Mouse (Mus musculus): Measurements from ENCODE around the gene Fndc3b. TPM values are rescaled to one million over a fixed set of nuclear protein-coding genes. Genes with fewer than 3 reads are reported as not detected.
A peak's percentile ranks its signal among the peaks of the same experiment; 100 is the strongest.

Gene Fndc3b
- polyA plus RNA-seq, 1 experiment, result 5.0 TPM

DNA sequence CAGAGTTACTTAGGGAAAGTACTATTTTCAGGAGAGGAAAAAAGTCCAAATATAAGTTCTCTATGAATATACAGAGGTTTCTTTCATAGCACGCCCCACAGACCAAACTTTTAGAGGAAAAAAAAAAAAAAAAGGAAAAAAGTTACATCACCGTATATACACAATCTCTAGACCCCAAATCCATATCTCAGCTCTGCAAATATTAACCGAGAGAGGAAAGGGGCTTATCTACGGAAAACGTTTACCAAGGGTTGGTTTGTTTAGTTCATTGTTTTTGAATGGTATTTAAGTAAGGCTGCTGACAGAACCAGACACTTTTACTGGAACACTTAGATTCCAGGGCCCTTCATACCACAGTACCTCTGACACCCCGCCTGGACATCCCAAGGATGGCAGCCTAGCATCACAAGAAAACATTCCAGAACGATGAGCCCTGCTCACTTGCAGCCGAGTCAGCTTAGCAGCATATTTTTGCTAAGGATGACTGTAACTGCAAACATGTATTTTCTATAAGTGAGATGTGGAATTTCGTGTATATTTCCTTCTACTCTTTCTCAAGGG lies 58.6 kb downstream of the Fndc3b start:
- H3K4me1 ChIP-seq (ENCODE audit: control insufficient read depth, insufficient read depth, low read length), result peaks cover 12% of the 10 kb centered on the region
- H3K27me3 ChIP-seq (ENCODE audit: control insufficient read depth, insufficient read depth, low read length), result no peaks in the 10 kb centered on the region
- no peak overlapping the region for H3K4me3 ChIP-seq (ENCODE audit: control insufficient read depth, low read depth, low read length)
- H3K36me3 ChIP-seq (ENCODE audit: control insufficient read depth, insufficient read depth, low read length), result no peaks in the 10 kb centered on the region
- H3K27ac ChIP-seq (ENCODE audit: control insufficient read depth, insufficient read depth, low read depth, low read length), result no peak overlapping the region
- TF ChIP-seq CTCF (IDR thresholded peaks at IDR 0.05; ENCODE audit: control insufficient read depth, insufficient read depth, insufficient replicate concordance, low read depth, low read length), result no peak
- no peak for TF ChIP-seq POLR2A (IDR thresholded peaks at IDR 0.05; ENCODE audit: control insufficient read depth, low read depth, low read length)

- H3K4me1 ChIP-seq (ENCODE audit: control insufficient read depth, insufficient read depth, low read length), result peaks cover 9% of the 10 kb centered on the region
- no peak for TF ChIP-seq POLR2A (IDR thresholded peaks at IDR 0.05; ENCODE audit: control insufficient read depth, low read depth, low read length)
- TF ChIP-seq CTCF (IDR thresholded peaks at IDR 0.05; ENCODE audit: control insufficient read depth, insufficient read depth, insufficient replicate concordance, low read depth, low read length), result no peak
- no peaks in the 10 kb centered on the region for H3K27me3 ChIP-seq (ENCODE audit: control insufficient read depth, insufficient read depth, low read length)
- H3K4me3 ChIP-seq (ENCODE audit: control insufficient read depth, low read depth, low read length), result no peak overlapping the region
- no peaks in the 10 kb centered on the region for H3K36me3 ChIP-seq (ENCODE audit: control insufficient read depth, insufficient read depth, low read length)
- H3K27ac ChIP-seq (ENCODE audit: control insufficient read depth, insufficient read depth, low read depth, low read length), result peak overlapping the region; percentile 17; the same call in 1 of the 2 replicates
Measured at GRCm38 (mm10) chr3:27651731-27652130, 59.4 kb downstream of the Fndc3b start.

DNA sequence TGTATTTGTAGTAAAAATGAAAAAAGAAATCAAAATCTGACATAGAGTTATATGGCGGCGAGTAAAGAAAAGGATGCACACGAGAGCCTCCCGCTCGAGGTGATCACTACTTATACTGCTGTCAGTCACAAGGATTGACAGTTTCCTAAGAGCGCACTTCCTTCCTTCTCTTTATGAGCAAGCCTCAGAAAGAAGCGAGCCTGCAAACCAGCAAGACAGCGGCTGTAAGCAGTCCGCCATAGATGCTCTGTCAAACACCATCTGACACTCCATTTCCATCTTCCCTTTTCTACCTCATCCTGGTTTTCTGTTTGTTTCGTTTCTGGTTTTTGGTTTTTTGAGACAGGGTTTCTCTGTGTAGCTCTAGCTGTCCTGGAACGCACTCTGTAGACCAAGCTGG lies 61.0 kb downstream of the Fndc3b start:
- TF ChIP-seq POLR2A (IDR thresholded peaks at IDR 0.05; ENCODE audit: control insufficient read depth, low read depth, low read length), result no peak
- TF ChIP-seq CTCF (IDR thresholded peaks at IDR 0.05; ENCODE audit: control insufficient read depth, insufficient read depth, insufficient replicate concordance, low read depth, low read length), result no peak
- Histone ChIP-seq H3K4me1 (ENCODE audit: control insufficient read depth, insufficient read depth, low read length) (peaks cover 3% of the 10 kb centered on the region), H3K4me3 (ENCODE audit: control insufficient read depth, low read depth, low read length) (no peak overlapping the region), H3K36me3 (ENCODE audit: control insufficient read depth, insufficient read depth, low read length) (no peaks in the 10 kb centered on the region), H3K27ac (ENCODE audit: control insufficient read depth, insufficient read depth, low read depth, low read length) (no peak overlapping the region), H3K27me3 (ENCODE audit: control insufficient read depth, insufficient read depth, low read length) (no peaks in the 10 kb centered on the region)

- no peak for TF ChIP-seq POLR2A (IDR thresholded peaks at IDR 0.05; ENCODE audit: control insufficient read depth, low read depth, low read length)
- TF ChIP-seq CTCF (IDR thresholded peaks at IDR 0.05; ENCODE audit: control insufficient read depth, insufficient read depth, insufficient replicate concordance, low read depth, low read length), result no peak
- Histone ChIP-seq H3K4me3 (ENCODE audit: control insufficient read depth, low read depth, low read length) (no peak overlapping the region), H3K27me3 (ENCODE audit: control insufficient read depth, insufficient read depth, low read length) (no peaks in the 10 kb centered on the region), H3K27ac (ENCODE audit: control insufficient read depth, insufficient read depth, low read depth, low read length) (no peak overlapping the region), H3K36me3 (ENCODE audit: control insufficient read depth, insufficient read depth, low read length) (no peaks in the 10 kb centered on the region), H3K4me1 (ENCODE audit: control insufficient read depth, insufficient read depth, low read length) (peaks cover 3% of the 10 kb centered on the region)
Measured at GRCm38 (mm10) chr3:27649316-27649715, 61.8 kb downstream of the Fndc3b start.

DNA sequence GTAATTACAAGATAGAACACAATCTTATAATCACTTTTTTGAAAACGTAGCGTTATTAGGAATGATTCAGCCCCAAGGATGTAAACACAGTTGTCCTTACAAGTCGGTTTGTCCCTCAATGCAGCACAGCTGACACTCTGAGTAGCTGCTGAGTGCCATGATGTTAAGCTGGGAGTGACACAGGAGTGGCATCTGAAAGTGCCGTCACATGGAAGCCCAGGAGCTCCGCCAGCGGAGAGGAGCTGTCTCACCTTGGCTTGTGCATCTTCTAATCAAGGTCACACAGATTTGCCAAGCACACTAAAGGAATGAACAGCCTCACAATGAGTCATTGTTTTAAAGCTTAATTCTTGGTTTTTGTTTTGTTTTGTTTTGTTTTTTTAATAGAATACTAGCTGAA lies 68.7 kb downstream of the Fndc3b start:
- Histone ChIP-seq H3K4me3 (ENCODE audit: control insufficient read depth, low read depth, low read length) (no peak overlapping the region), H3K27me3 (ENCODE audit: control insufficient read depth, insufficient read depth, low read length) (no peaks in the 10 kb centered on the region), H3K27ac (ENCODE audit: control insufficient read depth, insufficient read depth, low read depth, low read length) (no peak overlapping the region), H3K36me3 (ENCODE audit: control insufficient read depth, insufficient read depth, low read length) (no peaks in the 10 kb centered on the region), H3K4me1 (ENCODE audit: control insufficient read depth, insufficient read depth, low read length) (no peaks in the 10 kb centered on the region)
- TF ChIP-seq POLR2A (IDR thresholded peaks at IDR 0.05; ENCODE audit: control insufficient read depth, low read depth, low read length) (no peak), CTCF (IDR thresholded peaks at IDR 0.05; ENCODE audit: control insufficient read depth, insufficient read depth, insufficient replicate concordance, low read depth, low read length) (no peak)

- TF ChIP-seq POLR2A (IDR thresholded peaks at IDR 0.05; ENCODE audit: control insufficient read depth, low read depth, low read length) (no peak), CTCF (IDR thresholded peaks at IDR 0.05; ENCODE audit: control insufficient read depth, insufficient read depth, insufficient replicate concordance, low read depth, low read length) (no peak)
- H3K27ac ChIP-seq (ENCODE audit: control insufficient read depth, insufficient read depth, low read depth, low read length), result peak overlapping the region; percentile 46; the same call in 1 of the 2 replicates
- H3K4me3 ChIP-seq (ENCODE audit: control insufficient read depth, low read depth, low read length), result no peak overlapping the region
- no peaks in the 10 kb centered on the region for H3K27me3 ChIP-seq (ENCODE audit: control insufficient read depth, insufficient read depth, low read length)
- H3K36me3 ChIP-seq (ENCODE audit: control insufficient read depth, insufficient read depth, low read length), result no peaks in the 10 kb centered on the region
- H3K4me1 ChIP-seq (ENCODE audit: control insufficient read depth, insufficient read depth, low read length), result no peaks in the 10 kb centered on the region; the same call in 1 of the 2 replicates
Measured at GRCm38 (mm10) chr3:27639701-27640100, 71.4 kb downstream of the Fndc3b start.

GRCm38 (mm10) chr3:27637046-27637661 lies 74.0 kb downstream of the Fndc3b start:
- H3K36me3 ChIP-seq (ENCODE audit: control insufficient read depth, insufficient read depth, low read length), result no peaks in the 10 kb centered on the region
- H3K4me3 ChIP-seq (ENCODE audit: control insufficient read depth, low read depth, low read length), result no peak overlapping the region
- TF ChIP-seq CTCF (IDR thresholded peaks at IDR 0.05; ENCODE audit: control insufficient read depth, insufficient read depth, insufficient replicate concordance, low read depth, low read length), result no peak
- TF ChIP-seq POLR2A (IDR thresholded peaks at IDR 0.05; ENCODE audit: control insufficient read depth, low read depth, low read length), result no peak
- H3K27ac ChIP-seq (ENCODE audit: control insufficient read depth, insufficient read depth, low read depth, low read length), result no peak overlapping the region
- no peaks in the 10 kb centered on the region; the same call in 1 of the 2 replicates for H3K4me1 ChIP-seq (ENCODE audit: control insufficient read depth, insufficient read depth, low read length)
- no peaks in the 10 kb centered on the region for H3K27me3 ChIP-seq (ENCODE audit: control insufficient read depth, insufficient read depth, low read length)
